Mouse (Mus musculus): Measurements from ENCODE around the gene Ubp1.

Ubp1 gene

GRCm38 (mm10) chr9:114011203-114011602 is 80.5 kb downstream of the Ubp1 start:
- DNase-seq (ENCODE audit: inconsistent age in 2 of 2, low spot score in 1 of 2): no peak

GRCm38 (mm10) chr9:114014034-114014433 is 83.3 kb downstream of the Ubp1 start:
- DNase-seq (ENCODE audit: inconsistent age in 2 of 2, low spot score in 1 of 2): no peak

GRCm38 (mm10) chr9:114015724-114016123 is 85.0 kb downstream of the Ubp1 start:
- no peak for DNase-seq (ENCODE audit: inconsistent age in 2 of 2, low spot score in 1 of 2)

GRCm38 (mm10) chr9:114016402-114016801 is 85.7 kb downstream of the Ubp1 start:
- no peak for DNase-seq (ENCODE audit: inconsistent age in 2 of 2, low spot score in 1 of 2)

- no peak for DNase-seq (ENCODE audit: inconsistent age in 2 of 2, low spot score in 1 of 2)
Observed at GRCm38 (mm10) chr9:114019012-114019762, 88.5 kb downstream of the Ubp1 start.

- no peak for DNase-seq (ENCODE audit: inconsistent age in 2 of 2, low spot score in 1 of 2)
Observed at GRCm38 (mm10) chr9:114022141-114022540, 91.4 kb downstream of the Ubp1 start.

GRCm38 (mm10) chr9:114025182-114025581 is 94.4 kb downstream of the Ubp1 start:
- no peak for DNase-seq (ENCODE audit: inconsistent age in 2 of 2, low spot score in 1 of 2)

GRCm38 (mm10) chr9:114025846-114026245 is 95.1 kb downstream of the Ubp1 start:
- no peak for DNase-seq (ENCODE audit: inconsistent age in 2 of 2, low spot score in 1 of 2)

- peak; percentile 56 to 62 for DNase-seq (ENCODE audit: inconsistent age in 2 of 2, low spot score in 1 of 2)
Observed at GRCm38 (mm10) chr9:114026261-114026934, 95.7 kb downstream of the Ubp1 start.
